Mouse (Mus musculus) erythroblast, embryonic 14.5 days (primary cell): ENCODE measurements around the gene Ppm1h.

Experiments
- GATA1 ChIP-seq: IDR thresholded peaks from 2 replicates; pipeline ENCODE4 v1.6.1; 2012; ENCODE audit warnings: low read length, inconsistent platforms, mixed read lengths
- TAL1 ChIP-seq: IDR thresholded peaks from 3 replicates; pipeline ENCODE4 v1.6.1; 2012; ENCODE audit warnings: low read length, inconsistent platforms, mixed read lengths

DNA sequence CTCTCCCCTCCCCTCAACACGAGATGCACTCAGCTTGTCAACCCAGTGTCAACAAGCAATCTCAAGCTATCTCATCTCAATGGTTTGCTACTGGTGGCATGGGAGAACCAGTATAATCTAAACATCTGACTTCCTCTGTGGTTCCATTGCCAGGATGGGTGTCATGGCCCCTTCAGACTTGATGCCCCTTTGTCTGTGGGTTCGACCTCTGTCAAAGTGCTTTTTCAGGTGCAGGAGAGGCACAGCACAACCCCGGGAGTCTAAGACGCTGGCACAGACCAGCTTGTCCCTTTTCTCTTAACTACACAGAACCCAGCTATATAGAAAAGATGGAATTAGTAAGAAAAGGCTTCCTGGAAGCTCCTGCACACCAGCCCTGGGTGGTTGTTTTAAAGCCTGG lies 56.0 kb downstream of the Ppm1h start:
- TF ChIP-seq GATA1 (no peak), TAL1 (no peak)
